Mouse (Mus musculus) ovary, postnatal 36 days (tissue): ENCODE results near the gene Myo19.

Source experiments
- DNase-seq: peaks from one replicate; pipeline ENCODE4 v3.0.0; 2022; ENCODE audit warnings: low spot score, mixed read lengths

Gene Myo19

DNA sequence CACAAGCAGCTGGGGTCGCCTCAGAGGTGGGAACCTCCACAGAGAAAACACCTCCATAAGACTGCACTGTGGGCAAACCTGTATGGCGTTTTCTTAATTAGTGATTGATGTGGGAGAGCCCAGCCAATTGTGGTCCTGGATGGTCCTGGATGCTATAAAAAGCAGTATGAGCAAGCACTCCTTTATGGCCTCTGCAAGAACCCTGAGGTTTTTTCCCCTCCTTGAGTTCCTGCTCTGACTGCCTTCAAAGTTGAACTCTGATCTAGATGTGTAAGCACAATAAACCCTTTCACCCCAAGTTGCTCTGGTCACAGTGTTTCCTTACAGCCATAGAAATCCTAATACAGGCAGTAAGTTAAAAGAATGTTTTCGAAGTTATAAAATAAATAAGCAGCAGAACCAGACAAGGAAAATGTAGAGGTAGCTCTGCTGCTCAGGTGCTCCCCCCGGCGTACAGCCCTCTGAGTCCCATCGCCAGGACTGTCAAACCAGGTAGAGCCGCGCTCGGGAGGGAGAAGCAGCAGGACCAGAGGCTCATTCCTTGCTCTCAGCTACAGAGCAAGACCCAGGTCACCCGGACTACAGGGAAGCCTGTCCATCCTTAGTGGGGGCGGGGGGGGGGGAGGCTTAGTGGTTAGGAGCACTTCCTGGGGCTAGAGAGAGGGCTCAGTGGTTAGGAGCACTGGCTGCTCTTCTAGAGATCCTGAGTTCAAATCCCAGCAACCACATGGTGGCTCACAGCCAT, 7.0 kb downstream of the Myo19 start:
- DNase-seq, result no peak

DNA sequence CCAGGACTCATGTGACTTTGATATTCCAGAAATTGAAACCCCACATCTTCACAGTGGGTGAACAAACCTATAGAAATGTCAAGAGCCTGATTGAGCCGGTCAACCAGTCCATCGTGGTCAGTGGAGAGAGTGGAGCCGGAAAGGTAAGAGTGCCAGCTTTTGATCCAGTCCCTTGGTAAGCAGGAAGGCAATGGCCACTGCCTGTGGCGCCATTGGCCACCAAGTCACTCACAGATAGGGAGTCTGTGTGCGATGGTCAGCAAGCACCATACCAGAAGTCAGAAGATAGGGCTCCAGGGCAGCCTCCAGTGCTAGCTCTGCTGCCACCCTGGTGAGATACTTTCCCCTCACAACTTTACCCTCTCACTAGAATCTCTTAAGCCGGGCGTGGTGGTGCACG, 8.1 kb downstream of the Myo19 start:
- DNase-seq, result no peak

DNA sequence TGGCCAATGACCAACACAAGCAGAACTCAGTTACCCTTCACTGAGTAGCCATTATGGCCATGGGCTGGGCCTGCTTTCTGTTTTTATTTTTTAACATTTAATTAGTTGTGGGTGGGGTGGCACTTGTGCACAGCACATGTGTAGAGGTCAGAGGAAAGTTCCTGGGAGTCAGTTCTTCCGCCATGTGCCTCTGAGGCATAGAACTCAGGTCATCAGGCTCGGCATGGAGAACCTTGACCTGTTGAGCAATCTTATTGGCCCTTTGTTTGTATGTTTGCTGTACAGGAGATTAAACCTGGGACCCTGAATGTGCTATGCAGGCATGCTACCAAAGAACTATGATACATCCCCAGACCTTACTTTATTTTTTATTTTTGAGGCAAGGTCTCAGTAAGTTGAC, 9.5 kb downstream of the Myo19 start:
- no peak for DNase-seq

DNA sequence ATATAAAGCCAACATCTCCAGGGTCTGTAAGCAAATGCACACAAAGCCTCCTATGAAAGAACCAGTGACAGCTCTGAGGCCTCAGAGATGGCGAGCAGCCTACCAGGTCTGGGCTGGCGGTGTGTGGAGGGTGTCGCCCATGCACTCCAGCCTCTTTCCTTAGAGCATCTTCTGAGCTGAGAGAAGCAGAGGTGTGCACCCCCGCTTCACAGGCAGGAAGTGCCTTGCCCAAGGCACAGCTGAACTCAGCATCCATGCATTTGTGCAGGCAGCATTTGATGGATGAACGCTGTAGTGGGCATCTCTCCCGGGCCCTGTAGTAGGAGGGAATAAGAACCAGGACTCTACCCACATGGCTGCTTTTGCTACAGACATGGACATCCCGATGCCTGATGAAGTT, 11.8 kb downstream of the Myo19 start:
- no peak for DNase-seq

DNA sequence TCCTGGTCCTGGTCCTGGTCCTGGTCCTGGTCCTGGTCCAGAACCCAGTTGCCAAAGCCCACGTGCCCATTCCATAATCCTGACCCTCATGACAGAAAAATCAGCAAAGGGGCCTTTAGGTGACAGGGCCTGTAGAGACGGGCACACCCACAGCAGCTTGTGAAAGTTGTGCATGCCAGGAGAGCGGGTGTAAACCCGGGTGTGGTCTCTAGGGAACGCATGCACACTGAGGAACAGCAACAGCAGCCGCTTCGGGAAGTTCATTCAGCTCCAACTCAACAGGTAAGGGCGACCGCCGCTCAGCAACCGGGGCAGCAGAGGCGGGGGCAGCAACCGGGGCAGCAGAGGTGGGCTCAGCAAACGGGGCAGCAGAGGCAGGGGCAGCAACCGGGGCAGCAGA, 13.2 kb downstream of the Myo19 start:
- DNase-seq, result no peak

DNA sequence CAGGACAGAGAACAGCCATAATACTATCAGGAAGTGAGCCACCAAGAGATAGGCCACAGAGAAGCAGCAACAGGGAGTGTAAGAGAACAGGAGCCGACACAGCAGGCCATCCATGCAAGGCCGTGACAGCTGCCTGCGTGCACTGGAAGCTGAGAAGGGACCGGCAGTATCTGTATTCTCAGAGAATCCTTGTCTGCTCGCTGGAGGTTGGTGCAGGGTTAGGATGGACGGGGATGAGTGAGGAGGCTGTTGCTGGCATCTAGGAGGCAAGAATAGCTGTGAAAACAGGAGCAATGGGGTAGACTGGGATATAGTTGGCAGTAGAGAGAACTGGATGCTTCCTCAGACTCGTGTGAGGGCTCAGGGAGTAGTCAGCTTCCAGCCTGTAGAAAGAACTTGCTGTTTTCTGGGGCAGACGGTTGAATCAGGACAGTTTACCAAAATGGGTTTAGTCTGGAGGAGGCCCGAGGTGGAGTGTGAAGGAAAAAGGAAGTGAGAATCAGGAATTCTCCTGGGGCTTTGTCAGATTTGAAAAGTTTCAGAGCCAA, 24.7 kb downstream of the Myo19 start:
- DNase-seq, result no peak

DNA sequence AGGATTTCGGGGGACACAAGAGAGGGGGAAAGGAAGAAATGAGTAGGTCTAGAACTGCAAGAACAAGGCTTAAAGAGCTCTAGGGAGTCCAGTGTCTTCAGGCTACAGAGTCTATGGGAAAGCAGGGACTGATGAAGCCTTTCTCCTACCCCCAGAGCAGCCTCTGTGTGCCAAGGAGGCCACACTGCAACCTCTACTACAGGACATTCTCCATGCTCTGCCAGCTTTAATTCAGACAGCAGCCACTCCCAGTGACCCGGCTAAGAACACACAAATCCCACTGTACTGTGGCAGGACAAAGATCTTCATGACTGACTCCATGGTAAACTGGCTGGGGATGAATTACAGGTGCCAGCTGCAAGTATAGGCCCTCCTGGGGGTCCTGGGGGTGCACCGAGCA, 27.1 kb downstream of the Myo19 start:
- DNase-seq, result no peak

DNA sequence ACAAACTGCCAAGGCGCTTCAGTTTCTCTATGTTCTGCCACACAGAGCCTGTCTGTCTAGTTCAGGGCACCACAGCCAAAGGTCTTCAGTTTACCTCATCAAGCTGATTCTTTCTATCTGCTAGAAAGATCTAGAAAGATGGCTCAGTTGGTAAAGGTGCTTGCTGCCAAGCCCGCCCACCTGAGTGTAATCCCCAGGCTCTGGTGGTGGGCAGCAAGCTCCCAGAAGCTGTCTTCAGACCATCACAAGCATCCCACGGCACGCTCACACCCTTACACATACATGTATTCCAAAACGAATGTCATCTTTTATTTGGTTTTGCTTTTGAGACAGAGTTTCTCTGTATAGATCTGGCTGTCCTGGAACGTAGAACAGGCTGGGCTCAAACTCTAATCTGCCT, 28.5 kb downstream of the Myo19 start:
- DNase-seq, result no peak

DNA sequence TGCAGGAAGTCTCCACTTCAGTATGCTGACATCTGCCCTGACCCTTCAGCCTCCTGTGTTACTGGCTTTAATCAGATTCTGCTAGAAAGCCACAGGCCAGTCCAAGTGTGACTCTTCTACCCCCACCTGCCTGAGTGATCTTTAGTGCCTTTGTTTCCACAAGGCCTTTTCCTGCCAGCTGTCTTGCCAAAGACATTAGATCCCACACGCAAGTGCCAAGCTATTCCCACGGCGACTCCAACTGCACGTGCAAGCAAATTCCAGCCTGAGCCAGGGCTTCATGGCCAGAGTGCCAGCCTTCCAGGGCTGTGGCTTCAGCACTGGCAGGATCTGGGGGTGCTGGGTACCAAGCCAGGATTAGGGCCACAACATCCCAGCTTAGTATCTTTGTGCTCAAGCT, 30.5 kb downstream of the Myo19 start:
- no peak for DNase-seq

DNA sequence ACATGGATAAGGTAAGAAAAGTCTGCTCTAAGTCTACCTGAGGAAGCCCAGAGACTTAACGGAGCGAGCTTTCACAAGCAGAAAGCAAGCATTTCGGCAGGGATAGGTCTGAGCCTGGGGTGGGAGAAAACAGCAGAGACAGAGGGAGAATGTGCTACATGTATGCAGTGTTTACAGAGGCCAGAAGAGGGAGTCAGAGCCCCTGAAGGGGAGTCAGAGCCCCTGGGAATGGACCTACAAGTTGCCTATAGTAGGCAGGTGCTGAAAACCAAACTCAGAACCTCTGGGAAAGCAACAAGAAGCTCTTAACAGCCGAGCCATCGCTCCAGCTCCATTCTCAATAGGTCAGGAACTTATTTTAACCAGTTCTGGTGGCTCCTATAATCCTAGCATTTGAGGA, 34.7 kb downstream of the Myo19 start:
- no peak for DNase-seq

DNA sequence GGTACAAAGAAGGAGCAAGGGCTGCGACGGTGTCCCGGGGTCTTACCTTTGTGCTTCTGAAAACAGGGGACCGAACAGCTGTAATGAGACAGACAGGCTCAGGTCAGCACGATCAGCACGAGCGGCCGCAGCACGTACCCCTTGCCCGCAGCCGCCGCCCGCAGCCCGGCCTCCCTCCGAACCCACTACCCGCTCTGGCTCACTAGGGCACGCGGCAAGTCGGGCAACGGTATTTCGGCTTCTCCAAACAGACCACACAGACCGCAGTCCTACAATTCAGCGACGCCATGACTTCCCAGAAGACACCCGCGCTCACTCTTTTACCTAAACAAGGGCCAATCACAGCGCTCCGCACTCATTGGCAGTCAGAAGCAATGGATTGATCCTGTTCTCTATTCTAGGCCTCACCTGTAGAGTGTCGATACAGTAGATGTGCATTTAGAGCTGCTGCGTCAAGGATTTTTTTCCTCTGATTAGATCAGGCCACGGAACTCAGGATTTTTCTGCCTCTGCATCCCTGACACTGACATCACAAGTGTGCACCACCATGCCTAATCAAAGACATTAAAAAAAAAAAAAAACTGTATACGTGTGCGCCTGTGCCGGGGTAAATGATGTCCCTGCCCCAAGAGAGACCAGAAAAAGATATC, 36.2 kb downstream of the Myo19 start, which contains the start of gene Znhit3:
Znhit3 (minus strand) TSS at position 314 of the 650 bp plus-strand sequence.
- peak; percentile 70 for DNase-seq

DNA sequence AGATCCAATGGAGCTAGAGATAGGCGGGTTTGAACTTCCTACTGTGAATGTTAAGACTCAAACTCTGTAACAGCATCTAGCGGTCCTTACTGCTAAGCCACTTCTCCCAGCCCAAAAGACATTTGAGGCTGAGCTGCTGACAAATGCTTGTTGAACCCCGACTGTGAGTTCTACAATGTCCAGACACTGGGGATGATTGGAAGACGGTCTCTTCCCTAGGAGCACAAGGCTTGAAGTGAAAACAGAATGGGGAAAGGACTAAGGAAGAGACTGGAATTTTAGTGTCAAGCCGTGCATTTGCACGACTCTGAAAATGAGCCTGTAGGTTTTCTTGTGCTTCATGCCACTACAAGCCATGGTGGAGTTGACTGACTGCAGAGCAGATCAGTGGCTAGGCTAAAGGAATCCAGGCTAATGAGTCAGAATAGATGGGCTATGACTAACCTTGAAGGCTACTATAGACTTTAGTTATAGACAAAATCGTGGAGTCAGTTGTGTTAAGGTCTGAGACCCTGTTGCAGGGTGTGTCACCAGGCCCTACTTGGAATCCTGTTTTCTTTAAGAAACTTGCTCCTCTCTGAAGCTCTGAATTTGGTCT, 36.9 kb downstream of the Myo19 start:
- DNase-seq, result no peak

DNA sequence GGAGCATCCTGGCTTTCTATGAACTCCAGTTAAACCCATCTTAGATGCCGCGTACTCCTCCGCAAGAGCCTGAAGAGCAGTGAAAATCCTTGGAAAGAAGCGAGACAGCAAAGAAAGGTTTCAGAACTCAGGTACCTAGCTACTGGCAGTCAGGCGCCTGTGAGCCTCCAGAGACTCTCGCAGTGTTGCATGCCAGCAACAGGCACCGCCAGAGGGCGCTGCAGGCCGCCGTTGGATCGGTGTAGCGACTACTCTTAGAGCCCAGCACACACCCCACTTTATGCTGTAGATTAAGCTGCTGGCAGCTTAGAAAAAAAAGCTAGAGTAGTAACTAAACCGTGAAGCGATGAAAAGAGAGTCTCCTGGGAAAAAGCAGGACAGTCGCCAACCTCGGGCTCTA, 38.5 kb downstream of the Myo19 start:
- DNase-seq, result peak; percentile 82

DNA sequence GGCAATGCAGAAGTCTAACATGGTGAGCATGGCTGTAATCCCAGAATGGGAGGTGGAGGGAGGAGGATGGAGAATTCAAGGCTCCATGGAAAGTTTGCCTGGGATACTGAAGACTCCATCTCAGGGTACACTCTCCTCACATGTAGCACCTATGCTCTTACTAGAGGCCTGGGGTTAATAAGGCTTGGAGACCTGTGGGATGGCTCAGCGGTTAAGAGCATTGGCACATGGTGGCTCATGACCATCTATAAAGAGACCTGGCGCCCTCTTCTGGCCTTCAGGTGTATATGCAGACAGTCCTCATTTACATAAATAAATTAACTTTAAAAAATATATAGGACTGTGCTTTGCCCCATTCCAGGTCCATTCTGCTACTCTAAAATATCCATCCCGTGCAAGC, 39.3 kb downstream of the Myo19 start:
- no peak for DNase-seq

DNA sequence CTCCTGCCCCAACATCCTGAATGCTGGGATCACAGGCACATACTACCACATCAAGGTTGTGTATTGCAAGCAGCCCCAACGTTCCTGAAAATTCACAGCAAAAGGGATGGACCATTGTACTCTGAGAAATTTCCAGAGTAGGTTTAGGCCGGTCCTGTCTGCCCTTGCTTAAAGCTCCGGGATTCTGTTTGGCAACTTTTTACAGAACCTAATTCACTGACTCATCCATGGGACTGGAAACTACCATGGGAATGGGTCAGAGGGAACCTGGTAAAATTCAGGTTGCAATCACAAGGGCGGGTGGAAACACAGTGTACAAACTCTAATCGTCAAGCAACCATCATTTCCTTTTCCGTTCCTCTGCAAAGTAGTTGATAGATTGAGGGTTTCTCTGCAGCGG, 40.0 kb downstream of the Myo19 start:
- DNase-seq, result no peak

DNA sequence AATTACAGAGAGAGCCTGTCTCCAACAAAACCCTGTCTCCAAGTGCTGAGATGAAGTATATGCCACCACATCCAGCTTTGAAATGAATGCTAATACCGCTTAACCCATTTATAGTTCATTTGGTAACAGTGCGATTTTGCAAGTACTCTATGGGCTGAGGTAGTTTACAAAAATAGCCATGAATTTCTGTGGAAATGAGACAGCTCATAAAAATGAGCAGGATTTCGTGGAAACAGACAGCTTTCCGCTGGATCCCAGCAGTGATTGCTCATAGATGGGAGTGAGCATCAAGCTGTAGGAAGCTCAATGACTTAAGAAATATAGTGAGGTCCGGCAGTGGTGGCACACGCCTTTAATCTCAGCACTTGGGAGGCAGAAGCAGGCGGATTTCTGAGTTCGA, 41.0 kb downstream of the Myo19 start:
- DNase-seq, result no peak

DNA sequence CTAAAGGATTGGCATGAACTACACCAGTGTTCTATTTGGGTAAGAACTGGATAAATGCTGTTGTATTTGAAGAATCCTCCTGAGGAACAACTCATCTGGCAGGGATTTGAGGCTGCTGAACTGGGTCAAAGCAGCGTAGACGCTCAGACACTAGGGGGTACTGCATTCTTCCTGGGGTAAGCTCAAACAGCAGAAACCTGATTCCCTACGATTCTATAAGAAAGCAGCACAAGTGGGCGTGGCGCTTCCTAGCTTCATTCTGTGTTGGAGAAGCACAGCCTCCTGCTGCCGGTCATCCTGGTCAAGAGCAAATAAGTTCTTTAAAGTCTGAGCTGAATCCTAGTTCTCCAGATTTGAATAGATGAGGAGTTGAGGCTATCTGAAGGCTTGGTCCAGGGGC, 52.3 kb downstream of the Myo19 start:
- no peak for DNase-seq

DNA sequence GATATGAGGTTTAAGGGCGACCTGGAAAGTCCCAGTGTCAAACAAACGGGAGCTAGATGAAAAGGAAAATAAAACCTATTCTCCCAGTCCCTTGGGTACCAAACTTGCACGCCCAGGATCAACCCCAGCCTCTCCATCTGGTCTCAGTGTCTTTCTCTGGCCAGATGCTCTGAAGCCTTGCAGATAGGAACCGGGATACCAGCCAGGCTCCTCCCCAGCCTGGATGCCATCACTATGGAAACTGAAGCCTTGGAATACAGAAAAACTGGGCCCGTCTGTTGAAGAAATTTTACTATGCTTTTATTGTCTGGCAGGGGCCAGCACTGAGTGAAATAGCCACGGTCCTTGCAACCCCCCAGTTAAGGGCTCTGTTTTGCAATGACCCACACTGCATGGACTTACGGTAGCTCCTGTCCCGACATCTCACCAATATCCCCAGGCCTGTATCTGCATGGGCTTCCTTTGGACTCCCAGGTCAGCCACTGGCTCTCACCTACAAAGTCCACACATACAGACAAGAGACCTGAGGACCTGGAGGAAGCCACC, 59.6 kb downstream of the Myo19 start:
- no peak for DNase-seq

DNA sequence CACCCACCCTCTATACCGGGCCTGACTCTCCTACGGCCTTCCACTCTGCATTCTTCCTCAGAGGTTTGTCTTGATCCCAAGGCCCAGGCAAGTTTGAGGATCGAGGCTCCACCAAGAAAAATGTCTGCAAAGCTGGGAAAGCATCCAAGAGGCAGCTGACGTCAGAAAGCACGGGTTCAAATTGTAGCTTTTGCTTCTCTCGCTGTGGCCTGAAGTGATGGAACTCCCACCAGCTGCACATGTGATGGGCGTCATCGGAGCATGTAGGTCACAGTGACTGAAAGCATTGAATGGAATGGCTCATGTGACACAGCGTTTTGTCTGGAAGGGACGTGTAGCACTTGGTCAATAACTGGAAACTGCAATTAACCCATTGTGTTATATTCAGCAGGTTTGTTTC, 60.2 kb downstream of the Myo19 start:
- DNase-seq, result no peak

DNA sequence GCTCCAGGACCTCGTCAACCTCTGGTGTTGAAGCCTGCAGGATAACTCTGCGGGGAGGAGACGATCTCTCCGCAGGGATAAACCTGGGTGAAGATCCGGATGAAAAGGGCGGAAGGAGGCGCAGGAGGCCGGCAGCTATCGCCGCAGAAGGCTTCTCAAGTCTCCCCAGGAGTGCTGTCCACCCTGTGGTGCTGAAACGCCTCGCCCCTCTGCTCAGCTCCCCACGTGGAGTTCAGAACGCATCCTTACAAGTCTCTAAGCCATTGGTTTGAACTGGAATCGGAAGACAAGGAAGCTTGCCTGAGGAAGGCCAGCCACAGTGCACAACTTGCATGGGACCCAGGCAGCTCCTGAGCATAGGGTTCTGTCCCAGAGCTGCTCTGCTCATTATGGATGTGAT, 64.0 kb downstream of the Myo19 start:
- DNase-seq, result peak; percentile 75

DNA sequence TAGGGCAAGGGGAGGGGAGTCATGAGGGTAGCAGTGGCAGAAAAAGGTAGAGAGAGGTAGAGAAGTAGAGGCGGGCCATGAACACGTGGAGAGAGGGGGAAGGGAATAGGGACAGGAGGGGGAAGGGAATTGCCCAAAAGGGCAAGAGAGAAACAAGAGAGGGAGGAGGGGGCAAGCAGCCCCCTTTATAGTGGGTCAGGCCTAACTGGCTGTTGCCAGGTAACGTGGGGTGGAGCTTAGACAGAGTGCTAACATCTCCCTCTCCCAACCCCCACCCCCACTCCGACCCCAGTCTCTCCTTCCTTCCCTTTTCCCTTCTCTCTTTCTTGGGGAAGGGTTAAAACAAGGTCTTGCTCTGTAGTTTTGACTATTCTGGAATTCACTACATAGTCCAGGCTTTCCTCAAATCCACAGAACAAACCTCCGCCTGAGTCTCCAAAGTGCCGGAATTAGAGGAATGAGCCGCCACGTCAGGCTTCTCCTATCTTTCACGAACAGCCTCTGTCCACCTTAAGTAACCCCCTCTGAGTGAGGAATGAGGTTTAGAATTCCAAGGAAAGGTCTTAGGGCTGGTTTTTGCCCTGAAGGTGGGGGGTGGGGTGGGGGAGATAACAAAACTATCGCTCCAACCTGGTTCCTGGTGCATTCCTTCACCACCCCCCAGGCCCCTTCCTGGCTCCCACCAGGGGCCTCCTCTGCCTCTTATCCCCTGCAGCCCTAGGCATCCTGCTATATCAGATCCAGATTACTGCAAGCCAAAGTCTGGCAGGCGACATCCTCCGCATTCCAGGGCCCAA, 64.9 kb downstream of the Myo19 start:
- no peak for DNase-seq

DNA sequence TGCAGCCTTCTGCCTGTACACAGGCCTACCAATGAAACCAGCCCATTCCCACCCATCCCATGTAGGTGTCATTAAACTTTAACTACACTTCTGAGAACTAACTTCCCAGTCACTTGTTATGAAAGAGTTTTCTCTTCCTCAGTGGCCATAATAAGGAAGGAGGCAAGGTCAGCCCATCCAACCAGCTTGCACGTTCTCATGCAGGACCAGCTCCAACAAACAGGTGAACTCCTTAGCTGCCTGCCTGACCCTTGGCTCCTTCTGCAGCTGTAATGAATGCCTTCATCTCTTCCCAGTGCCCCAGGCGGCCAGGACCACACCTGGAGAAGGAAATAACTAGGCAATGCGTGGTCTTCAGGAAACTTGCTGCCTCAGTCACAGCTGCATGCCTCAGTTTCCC, 65.9 kb downstream of the Myo19 start:
- no peak for DNase-seq
